Mouse (Mus musculus) cerebellum, adult 8-10 months (tissue): ENCODE results near the gene Mtor.

ENCODE experiments used
- DNase-seq: peaks from one replicate; pipeline ENCODE4 v3.0.0; 2022

Mtor gene

GRCm38 (mm10) chr4:148495160-148495559 is 46.7 kb downstream of the Mtor start:
- DNase-seq: no peak

- peak; percentile 70 for DNase-seq
Measured at GRCm38 (mm10) chr4:148495874-148496689, 47.7 kb downstream of the Mtor start.

- no peak for DNase-seq
Measured at GRCm38 (mm10) chr4:148500410-148500867, 52.0 kb downstream of the Mtor start, which contains the start of gene Angptl7. Angptl7 (minus strand) TSS chr4:148500460.

- peak; percentile 36 for DNase-seq
Measured at GRCm38 (mm10) chr4:148504497-148504959, 56.1 kb downstream of the Mtor start.

- DNase-seq: no peak
Measured at GRCm38 (mm10) chr4:148507585-148507984, 59.2 kb downstream of the Mtor start.

- DNase-seq: no peak
Measured at GRCm38 (mm10) chr4:148508084-148508849, 59.9 kb downstream of the Mtor start.

- DNase-seq: no peak
Measured at GRCm38 (mm10) chr4:148509450-148510084, 61.2 kb downstream of the Mtor start.

GRCm38 (mm10) chr4:148510691-148511090 is 62.3 kb downstream of the Mtor start:
- no peak for DNase-seq

GRCm38 (mm10) chr4:148511334-148511733 is 62.9 kb downstream of the Mtor start:
- no peak for DNase-seq

GRCm38 (mm10) chr4:148513021-148513559 is 64.7 kb downstream of the Mtor start:
- no peak for DNase-seq

- no peak for DNase-seq
Measured at GRCm38 (mm10) chr4:148515313-148515712, 66.9 kb downstream of the Mtor start.

- no peak for DNase-seq
Measured at GRCm38 (mm10) chr4:148517809-148518208, 69.4 kb downstream of the Mtor start.

- no peak for DNase-seq
Measured at GRCm38 (mm10) chr4:148518235-148518795, 69.9 kb downstream of the Mtor start.

- DNase-seq: no peak
Measured at GRCm38 (mm10) chr4:148523538-148523937, 75.1 kb downstream of the Mtor start.

GRCm38 (mm10) chr4:148527158-148527910 is 78.9 kb downstream of the Mtor start:
- DNase-seq: no peak

- no peak for DNase-seq
Measured at GRCm38 (mm10) chr4:148530351-148530750, 81.9 kb downstream of the Mtor start.

- DNase-seq: no peak
Measured at GRCm38 (mm10) chr4:148530778-148531177, 82.4 kb downstream of the Mtor start.

- DNase-seq: peak; percentile 15
Measured at GRCm38 (mm10) chr4:148531341-148531740, 82.9 kb downstream of the Mtor start.

GRCm38 (mm10) chr4:148532516-148532915 is 84.1 kb downstream of the Mtor start:
- DNase-seq: no peak

- peak; percentile 28 for DNase-seq
Measured at GRCm38 (mm10) chr4:148533613-148534328, 85.4 kb downstream of the Mtor start.

- DNase-seq: no peak
Measured at GRCm38 (mm10) chr4:148535876-148536275, 87.5 kb downstream of the Mtor start.
